Mouse (Mus musculus) hindbrain, postnatal 0 days (tissue): ENCODE results near the gene Col4a2. TPM values are rescaled to one million over a fixed set of nuclear protein-coding genes. Genes with fewer than 3 reads are reported as not detected.

ENCODE experiments used
- ATAC-seq: fragments of 200-750 bp; cut with Nextera tagmentation; 2 replicates; pipeline ENCODE4 v1.8.0; 2017; ENCODE audit warnings: mild to moderate bottlenecking, moderate TSS enrichment, moderate library complexity
- DNase-seq: peaks from one replicate; pipeline ENCODE4 v3.0.0-alpha.2; 2015; ENCODE audit warnings: low spot score
- H3K27ac ChIP-seq: fragments of 300-500 bp; sonication (generic); 2 replicates; pipeline ENCODE4 v1.5.1; 2014; ENCODE audit warnings: mild to moderate bottlenecking
- H3K27me3 ChIP-seq: fragments of 300-500 bp; sonication (generic); 2 replicates; pipeline ENCODE4 v1.6.1; 2014; ENCODE audit warnings: low read length, mixed read lengths; ENCODE audit not compliant: insufficient read depth
- H3K36me3 ChIP-seq: fragments of 300-500 bp; sonication (generic); 2 replicates; pipeline ENCODE4 v1.6.1; 2014; ENCODE audit warnings: low read length, mixed read lengths; ENCODE audit not compliant: insufficient read depth
- H3K4me1 ChIP-seq: fragments of 300-500 bp; sonication (generic); 2 replicates; pipeline ENCODE4 v1.6.1; 2014; ENCODE audit warnings: antibody characterized with exemption, low read length, mixed read lengths; ENCODE audit not compliant: insufficient read depth
- H3K4me2 ChIP-seq: fragments of 300-500 bp; sonication (generic); 2 replicates; pipeline ENCODE4 v1.6.1; 2014; ENCODE audit warnings: low read depth, mild to moderate bottlenecking, low read length, moderate library complexity, mixed read lengths
- H3K4me3 ChIP-seq: fragments of 300-500 bp; sonication (generic); 2 replicates; pipeline ENCODE4 v1.5.1; 2014; ENCODE audit warnings: low read length
- H3K9ac ChIP-seq: fragments of 300-500 bp; sonication (generic); replicated peaks from 2 replicates; pipeline ENCODE4 v1.6.1; 2014; ENCODE audit warnings: mild to moderate bottlenecking, low read length, moderate library complexity, mixed read lengths
- H3K9me3 ChIP-seq: fragments of 300-500 bp; sonication (generic); 2 replicates; pipeline ENCODE4 v1.6.1; 2016; ENCODE audit warnings: low read length, mixed read lengths
- CTCF ChIP-seq: IDR thresholded peaks from 2 replicates; pipeline ENCODE4 v1.5.1; 2016; ENCODE audit warnings: antibody characterized with exemption, control low read depth, low read depth
- WGBS: fragments of 180-500 bp; shearing (Covaris S2); extraction: QIAGEN DNeasy Blood & Tissue Kit; methylation state at CpG from one replicate; pipeline ENCODE4 v1.1.7; 2014; 5-methylcytosine and 5-hydroxymethylcytosine counted together
- polyA plus RNA-seq: library from polyadenylated mRNA; unstranded; fragments of >200 nt; fragmentation: Nextera tagmentation; extraction: Ambion mirVana; gene quantifications from 2 replicates; pipeline ENCODE4 v1.2.1, GENCODE M21; 2015
- total RNA-seq: library from RNA; depleted of rRNA; stranded (reverse); fragments of >200 nt; gene quantifications from 2 replicates; pipeline ENCODE4 v1.2.3, GENCODE M21; 2014

Col4a2 gene
- total and polyA plus RNA-seq, 2 experiments from 2014 or later = 27.8 to 76.6 TPM

DNA sequence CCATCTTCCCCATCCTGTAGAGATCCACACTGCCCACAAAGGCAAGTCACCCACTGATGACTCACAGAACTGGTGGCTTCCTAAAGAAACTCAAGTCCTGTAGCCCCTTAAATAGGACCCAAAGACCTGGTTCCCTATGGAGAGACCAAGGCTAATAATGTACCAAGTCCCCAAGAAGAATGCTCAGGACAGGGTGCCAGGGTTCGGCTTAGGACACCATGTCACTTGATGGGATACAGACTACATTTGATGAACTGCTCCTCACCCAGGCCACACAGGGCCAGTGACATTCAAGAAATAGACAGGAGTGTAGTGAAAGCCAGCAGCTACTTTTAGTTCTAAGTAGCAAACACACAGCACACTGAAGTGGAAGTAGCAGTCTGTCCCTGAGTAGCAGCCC, 139.5 kb downstream of the Col4a2 start:
- H3K27ac ChIP-seq = no peak overlapping the region
- DNase-seq = no peak
- WGBS = 100% methylated on average over 1 of the region's 1 CpGs
- H3K4me1 ChIP-seq = peaks cover 4% of the 10 kb centered on the region; the same call in 1 of the 2 replicates
- no peak overlapping the region for H3K4me2 ChIP-seq
- H3K9ac ChIP-seq = no peak overlapping the region
- H3K27me3 ChIP-seq = no peaks in the 10 kb centered on the region
- H3K9me3 ChIP-seq = no peaks in the 10 kb centered on the region
- no peaks in the 10 kb centered on the region for H3K36me3 ChIP-seq
- ATAC-seq = no peak
- no peak overlapping the region for H3K4me3 ChIP-seq
- TF ChIP-seq CTCF = no peak

DNA sequence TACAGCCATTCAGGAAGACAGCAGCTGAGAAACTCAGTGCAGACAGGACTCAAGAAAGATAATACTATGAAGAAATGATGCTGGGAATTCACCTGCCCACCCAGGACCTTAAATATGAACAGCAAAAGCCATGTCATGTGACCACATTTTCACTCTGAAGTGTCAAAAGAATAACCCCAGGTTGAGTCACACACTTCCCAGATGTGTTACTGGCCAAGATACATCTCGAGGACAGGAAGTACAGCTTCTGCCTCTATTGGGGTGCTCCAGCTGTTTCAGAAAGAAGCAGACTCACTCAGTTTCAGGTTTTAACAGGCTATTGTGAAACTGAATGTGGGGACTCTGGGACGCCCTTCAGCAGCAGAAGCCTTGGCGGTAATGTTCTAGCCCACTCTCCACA, 140.0 kb downstream of the Col4a2 start:
- WGBS = 46% methylated on average over 3 of the region's 3 CpGs
- H3K4me2 ChIP-seq = no peak overlapping the region
- ATAC-seq (no peak), DNase-seq (no peak)
- H3K27ac ChIP-seq = peak overlapping the region; percentile 21
- H3K27me3 ChIP-seq = no peaks in the 10 kb centered on the region
- H3K36me3 ChIP-seq = no peaks in the 10 kb centered on the region
- H3K4me1 ChIP-seq = peaks cover 4% of the 10 kb centered on the region; the same call in 1 of the 2 replicates
- no peak overlapping the region for H3K9ac ChIP-seq
- H3K9me3 ChIP-seq = no peaks in the 10 kb centered on the region
- no peak for TF ChIP-seq CTCF
- no peak overlapping the region for H3K4me3 ChIP-seq

DNA sequence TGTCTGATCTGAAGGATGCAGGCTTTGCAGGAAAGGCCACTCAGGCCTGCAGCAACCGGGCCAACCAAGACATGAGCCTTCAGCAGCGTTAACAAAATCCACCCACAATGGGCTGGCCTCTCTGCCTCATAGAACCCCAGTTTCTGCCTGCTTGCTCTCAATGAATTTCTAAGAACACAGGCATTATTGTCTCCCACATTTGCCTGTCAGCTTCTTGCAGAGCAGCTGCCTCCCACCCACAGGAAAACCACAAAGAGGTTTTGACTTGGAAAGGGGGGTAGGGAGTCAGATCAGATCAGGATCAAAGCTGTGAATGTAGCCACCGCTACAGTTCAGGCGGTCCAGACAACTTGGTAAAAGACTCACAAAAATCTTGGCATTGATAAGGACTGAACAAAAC, 140.4 kb downstream of the Col4a2 start:
- TF ChIP-seq CTCF = no peak

DNA sequence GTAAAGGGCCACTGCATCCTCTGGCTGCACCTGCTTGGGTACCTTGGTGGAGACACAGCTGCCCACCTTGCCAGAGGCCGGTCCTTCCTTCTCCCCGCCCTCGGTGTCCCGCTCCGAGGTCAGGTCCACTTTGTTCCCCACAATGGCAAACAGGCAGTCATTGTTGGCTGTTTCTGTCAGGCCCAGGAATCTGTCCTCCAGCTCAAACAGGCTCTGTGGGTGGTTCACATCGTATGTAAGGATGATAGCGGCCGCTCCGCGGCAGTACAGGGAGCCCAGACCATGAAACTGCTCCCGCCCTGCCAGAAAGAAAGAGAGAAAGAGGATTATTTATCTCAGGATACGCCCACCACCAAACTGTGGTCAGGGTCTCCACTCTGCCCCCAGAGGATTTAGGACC, 141.6 kb downstream of the Col4a2 start:
- H3K4me3 ChIP-seq = no peak overlapping the region
- WGBS = 42% methylated on average over 12 of the region's 12 CpGs
- no peak for ATAC-seq
- H3K4me1 ChIP-seq = peaks cover 4% of the 10 kb centered on the region; the same call in 1 of the 2 replicates
- H3K4me2 ChIP-seq = no peak overlapping the region
- H3K27ac ChIP-seq = no peak overlapping the region
- no peaks in the 10 kb centered on the region for H3K36me3 ChIP-seq
- no peaks in the 10 kb centered on the region for H3K27me3 ChIP-seq
- no peak for TF ChIP-seq CTCF
- DNase-seq = no peak
- H3K9ac ChIP-seq = no peak overlapping the region
- H3K9me3 ChIP-seq = no peaks in the 10 kb centered on the region

More for the DNA sequence above, 140.4 kb downstream of the Col4a2 start:
- H3K27me3 ChIP-seq = no peaks in the 10 kb centered on the region
- ATAC-seq (peak; percentile 54; the same call in 1 of the 2 replicates), DNase-seq (peak; percentile 33)
- H3K4me2 ChIP-seq = no peak overlapping the region
- no peak overlapping the region for H3K9ac ChIP-seq
- no peak overlapping the region for H3K4me3 ChIP-seq
- peaks cover 4% of the 10 kb centered on the region; the same call in 1 of the 2 replicates for H3K4me1 ChIP-seq
- 24% methylated on average over 4 of the region's 4 CpGs for WGBS
- H3K27ac ChIP-seq = peak overlapping the region; percentile 21
- H3K9me3 ChIP-seq = no peaks in the 10 kb centered on the region
- no peaks in the 10 kb centered on the region for H3K36me3 ChIP-seq

DNA sequence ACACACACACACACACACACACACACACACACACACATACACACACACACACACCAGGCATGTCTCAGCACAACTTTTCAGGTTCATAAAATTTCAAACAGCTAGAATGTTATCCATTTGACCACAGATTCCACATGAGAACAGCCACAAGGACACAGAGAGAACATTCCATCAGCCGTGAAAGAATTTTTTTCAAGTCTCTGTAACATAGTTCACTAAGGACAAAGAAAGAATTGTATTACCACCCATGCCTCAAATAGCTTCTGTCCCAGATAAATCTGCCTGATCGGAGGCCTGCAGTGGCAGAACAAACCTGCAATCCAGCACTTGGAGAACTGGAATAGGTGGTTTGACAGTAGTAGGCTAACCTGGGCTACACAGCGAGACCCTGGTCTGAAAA, 144.7 kb downstream of the Col4a2 start:
- ATAC-seq = no peak
- H3K4me2 ChIP-seq = no peak overlapping the region
- H3K9ac ChIP-seq = no peak overlapping the region
- H3K9me3 ChIP-seq = no peaks in the 10 kb centered on the region
- TF ChIP-seq CTCF = no peak
- 76% methylated on average over 3 of the region's 3 CpGs for WGBS
- no peak overlapping the region for H3K27ac ChIP-seq
- no peak for DNase-seq
- H3K4me3 ChIP-seq = no peak overlapping the region
- H3K36me3 ChIP-seq = no peaks in the 10 kb centered on the region
- no peaks in the 10 kb centered on the region for H3K4me1 ChIP-seq
- H3K27me3 ChIP-seq = no peaks in the 10 kb centered on the region

DNA sequence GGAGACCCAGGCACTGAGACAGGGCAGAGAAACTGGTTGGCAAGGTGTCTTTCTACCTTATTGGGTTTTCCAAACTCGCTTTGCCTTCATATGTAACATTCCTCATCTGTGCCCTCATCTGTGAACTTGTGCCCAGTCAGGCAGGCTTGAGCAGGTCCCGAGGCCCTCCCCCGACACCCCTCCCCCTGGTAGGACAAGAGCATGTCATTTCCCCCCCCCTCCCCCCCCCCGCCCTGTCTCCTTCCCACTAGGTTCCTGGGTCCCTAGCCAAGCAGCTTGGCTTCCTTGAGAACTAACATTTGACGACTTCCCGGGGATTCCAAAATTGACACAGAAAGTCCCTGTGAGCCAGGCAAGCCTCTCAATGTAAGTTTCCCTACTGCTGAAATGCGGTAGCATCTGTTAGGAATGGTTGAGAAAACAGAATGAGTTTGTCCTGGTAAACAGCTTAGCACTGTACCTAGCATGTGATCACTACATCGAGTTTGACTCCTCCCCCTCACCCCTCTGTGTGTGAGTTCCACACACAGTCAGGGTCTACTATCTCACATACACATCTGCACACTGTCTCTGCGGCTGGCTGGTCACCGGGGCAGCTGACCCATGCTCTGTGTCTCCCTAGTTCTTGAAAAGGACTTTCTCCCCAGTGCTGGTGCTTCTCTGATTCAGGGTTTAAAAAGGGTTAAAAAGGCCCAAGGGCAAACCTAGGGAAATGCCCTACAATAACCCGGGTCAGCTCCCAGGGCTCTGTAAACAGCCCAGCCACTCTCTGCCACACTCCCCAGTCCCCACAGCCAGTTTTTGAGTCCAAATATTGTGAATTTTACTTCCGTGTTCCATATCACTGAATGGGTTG, 145.6 kb downstream of the Col4a2 start:
- 45% methylated on average over 12 of the region's 12 CpGs for WGBS

DNA sequence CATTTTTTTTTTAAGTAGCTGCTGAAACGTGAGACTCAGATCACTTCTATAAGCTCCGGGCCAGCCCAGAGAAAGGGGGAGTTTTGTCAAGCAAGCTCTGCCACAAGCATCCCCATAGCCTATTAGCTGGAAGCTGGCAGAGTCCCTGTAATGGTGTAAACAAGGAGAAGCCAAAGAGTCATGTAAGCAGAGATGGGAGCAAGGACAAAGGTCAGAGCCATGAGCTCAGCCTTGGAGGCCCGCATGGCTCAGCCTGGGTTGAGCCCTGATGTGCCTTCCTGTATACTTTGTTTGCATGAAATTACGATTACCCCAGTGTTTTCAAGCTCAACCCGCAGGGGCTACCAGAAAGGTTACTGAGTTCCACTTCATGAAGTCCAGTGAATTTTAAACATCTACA, 146.4 kb downstream of the Col4a2 start:
- DNase-seq = no peak
- H3K27ac ChIP-seq = no peak overlapping the region
- WGBS = 51% methylated on average over 5 of the region's 5 CpGs
- no peaks in the 10 kb centered on the region for H3K9me3 ChIP-seq
- H3K4me3 ChIP-seq = no peak overlapping the region
- H3K9ac ChIP-seq = no peak overlapping the region
- no peaks in the 10 kb centered on the region for H3K4me1 ChIP-seq
- no peak for TF ChIP-seq CTCF
- H3K4me2 ChIP-seq = no peak overlapping the region
- no peaks in the 10 kb centered on the region for H3K36me3 ChIP-seq
- H3K27me3 ChIP-seq = no peaks in the 10 kb centered on the region
- ATAC-seq = no peak

More for the DNA sequence above, 145.6 kb downstream of the Col4a2 start:
- Histone ChIP-seq H3K36me3 (no peaks in the 10 kb centered on the region), H3K27ac (no peak overlapping the region), H3K4me3 (no peak overlapping the region), H3K4me1 (no peaks in the 10 kb centered on the region), H3K4me2 (no peak overlapping the region), H3K9me3 (no peaks in the 10 kb centered on the region), H3K27me3 (no peaks in the 10 kb centered on the region), H3K9ac (no peak overlapping the region)
- peak; percentile 17; the same call in 1 of the 2 replicates for ATAC-seq
- TF ChIP-seq CTCF = no peak
- DNase-seq = no peak
